Mouse (Mus musculus) testis, postnatal 10 days (tissue): ENCODE measurements at regions not wholly inside any gene's neighbourhood (a gene's known extent, or its start where the extent isn't known, plus 50 kb on each side); places are given as distances from the start of the nearest gene placed in this dataset.

ENCODE experiments used
- DNase-seq: peaks from one replicate; pipeline ENCODE4 v3.0.0; 2021; ENCODE audit warnings: low spot score

- DNase-seq, result peak; percentile 38
Observed at GRCm38 (mm10) chrX:76680890-76681289, 78.2 kb upstream of the Cldn34d start.
